Mouse (Mus musculus): ENCODE results near the gene Vmn2r20.
"Not testable (repeated sequence)": the region's sequence is repeated elsewhere in the genome, so short reads cannot be mapped to it uniquely, and the experiment has no call there.

Gene Vmn2r20

GRCm38 (mm10) chr6:123418016-123418415 is at the start of gene Vmn2r20:
Vmn2r20 (minus strand) TSS chr6:123418116.
- DNase-seq (ENCODE audit: low read depth, low spot score), result not testable (repeated sequence)

- not testable (repeated sequence) for DNase-seq (ENCODE audit: low read depth, low spot score)
Measured at GRCm38 (mm10) chr6:123424413-123424812, 6.5 kb upstream of the Vmn2r20 start.

- DNase-seq (ENCODE audit: low read depth, low spot score), result not testable (repeated sequence)
Measured at GRCm38 (mm10) chr6:123406918-123407665, 10.8 kb downstream of the Vmn2r20 start.

- not testable (repeated sequence) for DNase-seq (ENCODE audit: low read depth, low spot score)
Measured at GRCm38 (mm10) chr6:123388824-123389223, 29.1 kb downstream of the Vmn2r20 start.

DNA sequence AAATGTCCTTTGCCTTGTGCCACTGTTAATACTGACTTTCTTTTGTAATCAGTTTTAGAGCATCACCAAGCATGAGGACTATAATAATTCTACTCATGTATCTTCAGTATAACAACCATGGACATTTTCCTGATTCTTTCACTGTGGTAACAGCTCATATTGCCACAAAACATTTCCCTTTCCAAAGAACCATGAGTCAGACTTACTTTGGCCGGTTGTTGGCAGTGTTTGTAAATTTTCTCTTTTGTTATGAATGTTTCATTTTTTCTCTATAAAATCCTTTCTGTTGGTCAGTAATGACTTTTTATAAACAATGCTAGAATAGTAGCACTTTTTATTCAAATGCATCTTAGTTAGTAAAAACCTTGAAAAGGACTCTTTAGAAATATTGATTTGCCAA is 71.8 kb downstream of the Vmn2r20 start:
- no peak for DNase-seq (ENCODE audit: low read depth, low spot score)

GRCm38 (mm10) chr6:123340093-123340492 is 77.8 kb downstream of the Vmn2r20 start:
- no peak for DNase-seq (ENCODE audit: low read depth, low spot score)

DNA sequence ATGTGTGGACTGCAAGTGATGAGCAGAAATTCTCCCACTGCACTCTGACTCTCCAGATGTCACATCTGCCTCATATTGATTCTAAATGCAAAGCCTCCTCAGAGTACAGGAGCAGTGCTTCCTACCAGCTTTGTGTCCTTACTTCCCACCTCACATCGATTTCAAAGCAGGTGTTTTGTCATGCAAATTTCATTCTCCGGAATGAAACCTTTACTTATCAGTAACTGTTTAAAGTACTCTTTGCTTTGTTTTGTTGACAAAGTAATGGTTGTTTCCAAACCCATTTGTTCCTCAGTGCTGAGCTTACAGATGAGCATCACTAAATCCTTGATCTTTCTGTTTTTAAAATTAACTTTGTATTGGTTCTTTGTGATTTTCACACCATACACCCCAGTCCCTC is 85.4 kb downstream of the Vmn2r20 start:
- DNase-seq (ENCODE audit: low read depth, low spot score), result no peak

All from A20 (cell line).